Mouse (Mus musculus) intestine, embryonic 15.5 days (tissue): ENCODE data around the gene Olfr873. TPM values are rescaled to one million over a fixed set of nuclear protein-coding genes. Genes with fewer than 3 reads are reported as not detected.
"Not testable (repeated sequence)": the region's sequence is repeated elsewhere in the genome, so short reads cannot be mapped to it uniquely, and the experiment has no call there.

Experiments used
- ATAC-seq: fragments of 200-750 bp; cut with Nextera tagmentation; 2 replicates; pipeline ENCODE4 v1.8.0; 2017; ENCODE audit warnings: moderate TSS enrichment, moderate library complexity
- H3K27ac ChIP-seq: fragments of 300-500 bp; sonication (generic); 2 replicates; pipeline ENCODE4 v1.5.1; 2015; ENCODE audit warnings: mild to moderate bottlenecking, inconsistent platforms
- H3K27me3 ChIP-seq: fragments of 300-500 bp; sonication (generic); replicated peaks from 2 replicates; pipeline ENCODE4 v1.6.1; 2015; ENCODE audit warnings: inconsistent platforms
- H3K36me3 ChIP-seq: fragments of 300-500 bp; sonication (generic); 2 replicates; pipeline ENCODE4 v1.6.1; 2015; ENCODE audit warnings: inconsistent platforms
- H3K4me1 ChIP-seq: fragments of 300-500 bp; sonication (generic); replicated peaks from 2 replicates; pipeline ENCODE4 v1.6.1; 2015; ENCODE audit warnings: inconsistent platforms
- H3K4me2 ChIP-seq: fragments of 300-500 bp; sonication (generic); replicated peaks from 2 replicates; pipeline ENCODE4 v1.6.1; 2015; ENCODE audit warnings: mild to moderate bottlenecking, inconsistent platforms
- H3K4me3 ChIP-seq: fragments of 300-500 bp; sonication (generic); replicated peaks from 2 replicates; pipeline ENCODE4 v1.5.1; 2015; ENCODE audit warnings: inconsistent platforms
- H3K9ac ChIP-seq: fragments of 300-500 bp; sonication (generic); 2 replicates; pipeline ENCODE4 v1.6.1; 2015; ENCODE audit warnings: inconsistent platforms
- H3K9me3 ChIP-seq: fragments of 300-500 bp; sonication (generic); 2 replicates; pipeline ENCODE4 v1.6.1; 2016; ENCODE audit warnings: inconsistent platforms
- WGBS: fragments of 180-500 bp; shearing (Covaris S2); methylation state at CpG from one replicate; pipeline ENCODE4 v1.1.7; 2015; 5-methylcytosine and 5-hydroxymethylcytosine counted together
- polyA plus RNA-seq: library from polyadenylated mRNA; unstranded; fragments of >200 nt; fragmentation: Nextera tagmentation; extraction: Ambion mirVana; gene quantifications from 2 replicates; pipeline ENCODE4 v1.2.1, GENCODE M21; 2015

Gene Olfr873
- not detected in 2 replicates for polyA plus RNA-seq

DNA sequence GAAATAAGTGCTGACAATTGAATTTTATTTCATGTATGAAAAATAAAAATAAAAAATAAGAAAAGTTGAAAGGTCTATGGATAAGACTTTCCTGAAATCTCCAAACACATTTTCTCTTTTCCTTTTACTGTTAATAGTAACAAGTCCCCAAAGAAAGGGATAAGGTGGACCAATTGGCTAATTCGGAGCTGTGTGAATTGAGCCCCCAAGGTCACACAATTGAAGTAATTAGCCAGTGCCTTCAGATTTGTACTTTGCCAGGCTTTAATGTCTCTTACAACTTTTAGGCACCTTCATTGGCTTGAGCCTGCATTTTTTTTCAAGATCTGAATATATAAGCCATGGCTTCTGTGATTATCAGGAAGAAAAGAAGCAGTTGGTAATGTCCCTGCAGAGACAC, at the start of gene Olfr873:
TSS of gene Olfr873 (plus strand) at position 301 of the 400 bp plus-strand sequence.
- H3K36me3 ChIP-seq, result no peaks in the 10 kb centered on the region
- no peak within 1 kb of the TSS for H3K27ac ChIP-seq

DNA sequence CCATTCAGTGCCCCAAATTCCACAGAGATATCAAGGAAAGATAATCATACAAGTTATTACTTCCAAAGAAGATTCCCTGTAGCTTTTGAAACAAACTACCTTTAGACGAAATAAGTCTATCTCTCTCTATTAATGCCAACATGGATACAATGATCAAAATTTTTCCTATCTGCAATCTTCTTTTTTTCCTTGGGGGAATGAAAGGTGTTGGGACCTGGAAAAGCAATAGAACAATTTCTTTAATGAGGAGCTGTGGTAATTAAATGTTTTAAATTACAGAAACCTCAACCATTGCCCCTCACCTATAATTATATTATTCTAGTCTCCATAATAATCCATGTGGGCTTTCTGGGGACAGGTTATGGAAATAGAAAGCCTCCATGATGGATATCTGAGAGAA, 16.3 kb upstream of the Olfr873 start, which contains the start of gene Olfr39:
TSS of gene Olfr39 (plus strand) at position 301 of the 400 bp plus-strand sequence.
- no peak for ATAC-seq
- H3K4me3 ChIP-seq, result no peak within 1 kb of the TSS
- no peaks in the 10 kb centered on the region for H3K9me3 ChIP-seq
- H3K4me2 ChIP-seq, result no peak within 1 kb of the TSS
- H3K27me3 ChIP-seq, result no peaks in the 10 kb centered on the region
- 80% methylated on average over 1 of the region's 1 CpGs for WGBS
- H3K4me1 ChIP-seq, result no peaks in the 10 kb centered on the region
- no peaks in the 10 kb centered on the region for H3K36me3 ChIP-seq
- no peak within 1 kb of the TSS for H3K9ac ChIP-seq
- H3K27ac ChIP-seq, result no peak within 1 kb of the TSS

More for the DNA sequence above, at the start of gene Olfr873:
- Histone ChIP-seq H3K4me2 (no peak within 1 kb of the TSS), H3K4me3 (no peak within 1 kb of the TSS), H3K27me3 (no peaks in the 10 kb centered on the region), H3K9ac (no peak within 1 kb of the TSS), H3K4me1 (no peaks in the 10 kb centered on the region), H3K9me3 (no peaks in the 10 kb centered on the region)
- WGBS, result 73% methylated on average over 1 of the region's 1 CpGs
- ATAC-seq, result no peak

DNA sequence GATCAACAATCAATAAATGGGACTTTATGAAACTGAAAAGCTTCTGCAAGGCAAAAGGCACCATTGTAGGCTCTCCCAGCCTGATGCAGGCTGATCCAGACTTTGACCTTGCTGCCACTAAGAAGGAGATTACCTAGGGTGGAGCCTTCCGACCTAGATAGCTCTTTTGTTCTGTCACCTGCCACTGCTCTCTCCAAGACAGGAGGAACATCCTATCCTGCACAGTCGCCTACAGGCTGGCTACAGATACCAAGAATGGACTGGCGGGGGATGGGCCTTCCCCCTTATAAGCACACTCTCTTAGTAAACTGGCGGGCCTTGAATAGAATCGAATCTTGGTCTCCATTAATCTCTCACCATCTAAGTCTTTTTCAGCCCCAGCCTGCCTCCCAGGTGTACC, 2.8 kb upstream of the Olfr873 start:
- not testable (repeated sequence) for H3K4me1 ChIP-seq, H3K36me3 ChIP-seq, H3K4me2 ChIP-seq, H3K4me3 ChIP-seq, H3K27ac ChIP-seq, H3K27me3 ChIP-seq, ATAC-seq, H3K9me3 ChIP-seq, H3K9ac ChIP-seq
- 84% methylated on average over 5 of the region's 5 CpGs for WGBS

DNA sequence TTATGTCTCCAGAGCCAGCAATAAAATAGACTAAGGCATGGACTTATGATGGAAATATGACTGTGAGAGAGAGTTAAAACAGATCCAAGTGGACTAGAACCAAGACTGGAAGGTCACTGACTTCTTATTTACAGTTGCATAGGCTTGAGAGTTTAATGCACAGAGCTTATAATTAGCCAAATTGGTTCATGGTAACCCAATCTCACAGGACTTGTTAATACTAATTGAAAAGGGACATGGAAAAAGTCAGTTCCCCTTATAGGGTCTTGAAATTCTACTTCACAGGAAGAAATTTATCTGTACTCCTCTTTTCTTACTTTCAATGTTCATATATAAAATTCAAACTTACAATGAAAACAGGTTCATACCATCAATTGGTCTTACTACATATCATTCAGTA, 37.7 kb downstream of the Olfr873 start, which contains the start of gene Olfr18:
TSS of gene Olfr18 (minus strand) at position 101 of the 400 bp plus-strand sequence.
- no peak for ATAC-seq
- Histone ChIP-seq H3K4me3 (no peak within 1 kb of the TSS), H3K9ac (no peak within 1 kb of the TSS), H3K36me3 (no peaks in the 10 kb centered on the region), H3K4me2 (no peak within 1 kb of the TSS), H3K4me1 (no peaks in the 10 kb centered on the region), H3K9me3 (no peaks in the 10 kb centered on the region), H3K27ac (no peak within 1 kb of the TSS), H3K27me3 (no peaks in the 10 kb centered on the region)

DNA sequence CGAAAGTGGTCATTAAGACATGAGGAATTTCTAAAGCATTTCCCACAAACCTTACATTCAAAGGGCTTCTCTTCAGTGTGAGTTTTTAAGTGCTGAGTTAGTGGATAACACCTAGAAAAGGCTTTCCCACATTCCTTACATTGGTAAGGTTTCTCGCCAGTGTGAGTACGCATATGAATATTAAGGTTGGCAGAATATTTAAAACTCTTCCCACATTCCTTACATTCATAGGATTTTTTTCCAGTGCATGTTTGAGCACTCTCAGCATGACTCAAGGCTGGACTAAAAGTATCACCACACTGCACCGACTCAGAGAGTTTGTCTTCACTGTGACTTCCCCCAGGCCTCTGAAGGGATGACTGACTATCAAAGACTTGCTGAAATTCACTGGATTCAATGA, 50.2 kb downstream of the Olfr873 start:
- no peak for ATAC-seq
- no peak overlapping the region for H3K27ac ChIP-seq
- 85% methylated on average over 4 of the region's 4 CpGs for WGBS

More for the DNA sequence above, 50.2 kb downstream of the Olfr873 start:
- Histone ChIP-seq H3K9me3 (no peaks in the 10 kb centered on the region), H3K9ac (no peak overlapping the region), H3K4me1 (no peaks in the 10 kb centered on the region), H3K4me3 (no peak overlapping the region), H3K4me2 (no peak overlapping the region), H3K27me3 (no peaks in the 10 kb centered on the region), H3K36me3 (peaks cover 14% of the 10 kb centered on the region)

Other genes with a start within 250 kb of the Olfr873 start
- not detected in 2 replicates for gene Olfr867, start 241.0 kb upstream of the Olfr873 start, polyA plus RNA-seq
- not detected in 2 replicates for gene Olfr868, start 199.9 kb upstream of the Olfr873 start, polyA plus RNA-seq
- not detected in 2 replicates for gene Olfr869, start 169.5 kb upstream of the Olfr873 start, polyA plus RNA-seq
- gene Olfr870, start 124.5 kb upstream of the Olfr873 start, polyA plus RNA-seq, result not detected in 2 replicates
- gene Olfr871, start 86.3 kb upstream of the Olfr873 start, polyA plus RNA-seq, result not detected in 2 replicates
- gene Olfr872, start 61.4 kb upstream of the Olfr873 start, polyA plus RNA-seq, result not detected in 2 replicates
- gene Olfr39, start 16.2 kb upstream of the Olfr873 start, polyA plus RNA-seq, result not detected in 2 replicates
- not detected in 2 replicates for gene Olfr18, start 37.6 kb downstream of the Olfr873 start, polyA plus RNA-seq
- gene Zfp560, start 86.6 kb downstream of the Olfr873 start, polyA plus RNA-seq, result 24.9 and 35.5 TPM in 2 replicates
- 11.9 and 14.7 TPM in 2 replicates for gene Zfp26, start 161.6 kb downstream of the Olfr873 start, polyA plus RNA-seq
- gene Zfp426, start 194.2 kb downstream of the Olfr873 start, polyA plus RNA-seq, result 15.1 and 15.7 TPM in 2 replicates
- gene Zfp266, start 222.9 kb downstream of the Olfr873 start, polyA plus RNA-seq, result 55.1 and 62.4 TPM in 2 replicates